Mouse (Mus musculus) liver, embryonic 14.5 days (tissue): ENCODE results near the gene Dand5. TPM values are rescaled to one million over a fixed set of nuclear protein-coding genes. Genes with fewer than 3 reads are reported as not detected.

Experiments used
- ATAC-seq: fragments of 200-750 bp; cut with Nextera tagmentation; 2 replicates; pipeline ENCODE4 v1.8.0; 2017; ENCODE audit warnings: moderate number of reproducible peaks, mild to moderate bottlenecking, moderate library complexity; ENCODE audit not compliant: insufficient read depth
- DNase-seq, 3 experiments: peaks; one replicate each; pipeline ENCODE4 v3.0.0-alpha.2; 2012 to 2013; ENCODE audit warnings: low read depth in 3 of 3, low spot score in 3 of 3
- H3K27ac ChIP-seq: fragments of 300-500 bp; sonication (generic); 2 replicates; pipeline ENCODE4 v1.5.1; 2014; ENCODE audit warnings: moderate library complexity, mild to moderate bottlenecking, control low read depth, inconsistent platforms
- H3K27me3 ChIP-seq: fragments of 300-500 bp; sonication (generic); 2 replicates; pipeline ENCODE4 v1.6.1; 2014; ENCODE audit warnings: mild to moderate bottlenecking, low read length, moderate library complexity; ENCODE audit not compliant: control insufficient read depth, insufficient read depth
- H3K36me3 ChIP-seq: fragments of 300-500 bp; sonication (generic); replicated peaks from 2 replicates; pipeline ENCODE4 v1.6.1; 2014; ENCODE audit warnings: low read depth; ENCODE audit not compliant: control insufficient read depth, insufficient read depth
- H3K4me1 ChIP-seq, 2 experiments: fragments of 200-500 bp in 1 of 2; fragments of 300-500 bp in 1 of 2; sonication (generic) in 1 of 2; replicated peaks; 2 replicates each; pipeline ENCODE4 v1.6.1; 2012 to 2014; ENCODE audit warnings: antibody characterized with exemption in 1 of 2, inconsistent platforms in 1 of 2, low read length in 1 of 2; ENCODE audit not compliant: control insufficient read depth in 2 of 2, insufficient read depth in 2 of 2
- H3K4me2 ChIP-seq: fragments of 300-500 bp; sonication (generic); 2 replicates; pipeline ENCODE4 v1.6.1; 2014; ENCODE audit warnings: low read depth, mild to moderate bottlenecking, control low read depth, moderate library complexity
- H3K4me3 ChIP-seq, 2 experiments: fragments of 200-500 bp in 1 of 2; fragments of 300-500 bp in 1 of 2; sonication (generic) in 1 of 2; 2 replicates each; pipeline ENCODE4 v1.5.1; 2012 to 2014; ENCODE audit warnings: low read depth in 2 of 2, low read length in 2 of 2, mild to moderate bottlenecking in 2 of 2, control low read depth in 1 of 2, inconsistent platforms in 1 of 2, moderate library complexity in 1 of 2; ENCODE audit not compliant: insufficient read depth in 1 of 2
- H3K9ac ChIP-seq: fragments of 300-500 bp; sonication (generic); replicated peaks from 2 replicates; pipeline ENCODE4 v1.6.1; 2014; ENCODE audit warnings: mild to moderate bottlenecking, control low read depth, moderate library complexity
- H3K9me3 ChIP-seq: fragments of 300-500 bp; sonication (generic); 2 replicates; pipeline ENCODE4 v1.6.1; 2016; ENCODE audit warnings: low read length, mixed read lengths; ENCODE audit not compliant: control insufficient read depth
- CTCF ChIP-seq: IDR thresholded peaks from 2 replicates; pipeline ENCODE4 v1.5.1; 2016; ENCODE audit warnings: antibody characterized with exemption, low read depth, control low read depth
- EP300 ChIP-seq: IDR thresholded peaks from 2 replicates; pipeline ENCODE4 v1.6.1; 2016; ENCODE audit warnings: antibody characterized with exemption, low read depth
- WGBS: fragments of 180-500 bp; shearing (Covaris S2); extraction: QIAGEN DNeasy Blood & Tissue Kit; methylation state at CpG from one replicate; pipeline ENCODE4 v1.1.7; 2014; ENCODE audit not compliant: insufficient replicate concordance; 5-methylcytosine and 5-hydroxymethylcytosine counted together
- polyA plus RNA-seq, 2 experiments: library from polyadenylated mRNA; depleted of rRNA in 1 of 2; stranded (reverse) in 1 of 2; unstranded in 1 of 2; fragments of >200 nt; fragmentation: Nextera tagmentation in 1 of 2; extraction: Ambion mirVana in 1 of 2; gene quantifications; 2 replicates each; pipeline versions ENCODE4 v1.2.1 to v1.2.3; 2012 to 2014

Dand5 gene
- polyA plus RNA-seq, 2 experiments, result 1.9 to 2.7 TPM

GRCm38 (mm10) chr8:84779519-84780224 is 43.0 kb downstream of the Dand5 start:
- H3K4me3 ChIP-seq, result no peak overlapping the region
- H3K4me2 ChIP-seq, result no peak overlapping the region
- H3K27ac ChIP-seq, result no peak overlapping the region
- peaks cover 99% of the 10 kb centered on the region for H3K27me3 ChIP-seq
- H3K4me1 ChIP-seq, result no peaks in the 10 kb centered on the region
- H3K9me3 ChIP-seq, result no peaks in the 10 kb centered on the region
- WGBS, result 20% methylated on average over 19 of the region's 19 CpGs
- no peak for DNase-seq
- H3K9ac ChIP-seq, result no peak overlapping the region
- TF ChIP-seq EP300 (no peak), CTCF (no peak)
- ATAC-seq, result no peak
- H3K36me3 ChIP-seq, result no peaks in the 10 kb centered on the region

GRCm38 (mm10) chr8:84778638-84779380 is 43.8 kb downstream of the Dand5 start:
- H3K9ac ChIP-seq, result no peak overlapping the region
- 33% methylated on average over 11 of the region's 11 CpGs for WGBS
- DNase-seq (no peak), ATAC-seq (no peak)
- no peaks in the 10 kb centered on the region for H3K36me3 ChIP-seq
- H3K27ac ChIP-seq, result no peak overlapping the region
- H3K27me3 ChIP-seq, result peaks cover 98% of the 10 kb centered on the region
- H3K4me2 ChIP-seq, result no peak overlapping the region
- no peak for TF ChIP-seq EP300
- H3K9me3 ChIP-seq, result no peaks in the 10 kb centered on the region
- no peak overlapping the region for H3K4me3 ChIP-seq
- H3K4me1 ChIP-seq, result no peaks in the 10 kb centered on the region

GRCm38 (mm10) chr8:84777899-84778637 is 44.6 kb downstream of the Dand5 start:
- 57% methylated on average over 10 of the region's 10 CpGs for whole genome bisulfite sequencing

GRCm38 (mm10) chr8:84776569-84776968 is 46.1 kb downstream of the Dand5 start:
- peaks cover 97% of the 10 kb centered on the region for H3K27me3 ChIP-seq
- no peak for DNase-seq
- H3K4me3 ChIP-seq, result no peak overlapping the region
- H3K27ac ChIP-seq, result no peak overlapping the region
- no peak overlapping the region for H3K4me2 ChIP-seq
- no peaks in the 10 kb centered on the region for H3K9me3 ChIP-seq
- 56% methylated on average over 1 of the region's 1 CpGs for WGBS
- H3K9ac ChIP-seq, result no peak overlapping the region
- TF ChIP-seq CTCF (no peak), EP300 (no peak)
- no peak for ATAC-seq
- H3K36me3 ChIP-seq, result no peaks in the 10 kb centered on the region
- 0 out of 4 replicates have a peak, but pooled peaks cover 0 to 1% of the 10 kb centered on the region in 2 experiments for H3K4me1 ChIP-seq

More at GRCm38 (mm10) chr8:84777899-84778637, 44.6 kb downstream of the Dand5 start:
- H3K4me2 ChIP-seq, result no peak overlapping the region
- TF ChIP-seq EP300 (no peak), CTCF (no peak)
- ATAC-seq, result no peak
- H3K4me1 ChIP-seq, result no peaks in the 10 kb centered on the region
- H3K36me3 ChIP-seq, result no peaks in the 10 kb centered on the region
- no peak overlapping the region for H3K9ac ChIP-seq
- H3K27me3 ChIP-seq, result peaks cover 98% of the 10 kb centered on the region
- no peak overlapping the region for H3K27ac ChIP-seq
- DNase-seq, result no peak
- no peak overlapping the region for H3K4me3 ChIP-seq
- H3K9me3 ChIP-seq, result no peaks in the 10 kb centered on the region

GRCm38 (mm10) chr8:84775621-84776113 is 47.0 kb downstream of the Dand5 start:
- H3K27me3 ChIP-seq, result peaks cover 92% of the 10 kb centered on the region
- H3K4me1 ChIP-seq, result 0 out of 4 replicates have a peak, but pooled peaks cover 0 to 1% of the 10 kb centered on the region in 2 experiments
- ATAC-seq, result no peak
- WGBS, result 13% methylated on average over 7 of the region's 7 CpGs
- H3K36me3 ChIP-seq, result no peaks in the 10 kb centered on the region
- DNase-seq, result no peak
- no peaks in the 10 kb centered on the region for H3K9me3 ChIP-seq
- H3K4me3 ChIP-seq, result no peak overlapping the region
- no peak overlapping the region for H3K27ac ChIP-seq
- H3K9ac ChIP-seq, result no peak overlapping the region
- H3K4me2 ChIP-seq, result no peak overlapping the region
- TF ChIP-seq CTCF (no peak), EP300 (no peak)
